Mouse (Mus musculus) urinary bladder, postnatal 14 days (tissue): ENCODE measurements around the gene Gpr139.
A peak's percentile ranks its signal among the peaks of the same experiment; 100 is the strongest.

ENCODE experiments used
- DNase-seq: peaks from one replicate; pipeline ENCODE4 v3.0.0; 2021; ENCODE audit warnings: low spot score

Gene Gpr139

DNA sequence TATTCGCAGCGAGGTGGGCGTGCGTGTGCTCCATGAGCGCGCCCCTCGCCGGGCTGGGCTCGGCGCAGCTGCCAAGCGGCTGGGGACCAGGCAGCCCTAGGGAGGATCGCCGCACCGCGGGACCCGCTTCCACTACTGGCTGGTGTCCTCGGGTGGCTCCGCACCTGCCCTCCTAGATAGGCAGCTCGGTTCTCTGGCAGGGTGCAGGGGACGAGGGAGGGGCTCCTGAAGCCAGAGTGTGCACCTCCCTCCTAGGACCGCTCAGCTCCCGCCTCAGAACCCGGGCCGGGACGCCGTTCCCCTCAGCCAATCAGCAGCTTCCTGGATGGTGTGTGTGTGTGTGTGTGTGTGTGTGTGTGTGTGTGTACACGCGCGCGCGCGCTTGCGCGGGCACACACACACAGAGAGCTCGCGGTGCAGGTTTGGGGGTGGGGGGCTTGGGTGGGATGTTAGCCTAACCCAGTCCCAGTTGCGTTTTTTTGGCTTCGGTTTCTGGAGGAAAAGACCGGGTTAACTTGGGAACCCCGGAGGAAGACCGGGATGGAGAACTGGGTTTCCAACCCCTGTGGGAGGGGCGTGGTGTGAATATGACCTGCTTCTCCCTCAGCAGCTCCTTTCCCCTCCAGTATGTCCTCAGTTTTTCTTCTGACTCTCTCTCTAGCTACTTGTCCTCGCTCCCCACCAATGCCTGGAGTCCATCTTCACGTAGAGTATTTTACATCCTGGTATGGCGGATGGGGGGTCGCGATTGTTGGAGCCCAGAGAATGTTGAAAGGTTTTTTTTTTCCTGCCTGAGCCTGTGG is at the start of gene Gpr139:
TSS of gene Gpr139 (minus strand) at position 263 of the 803 bp plus-strand sequence.
- DNase-seq: no peak

DNA sequence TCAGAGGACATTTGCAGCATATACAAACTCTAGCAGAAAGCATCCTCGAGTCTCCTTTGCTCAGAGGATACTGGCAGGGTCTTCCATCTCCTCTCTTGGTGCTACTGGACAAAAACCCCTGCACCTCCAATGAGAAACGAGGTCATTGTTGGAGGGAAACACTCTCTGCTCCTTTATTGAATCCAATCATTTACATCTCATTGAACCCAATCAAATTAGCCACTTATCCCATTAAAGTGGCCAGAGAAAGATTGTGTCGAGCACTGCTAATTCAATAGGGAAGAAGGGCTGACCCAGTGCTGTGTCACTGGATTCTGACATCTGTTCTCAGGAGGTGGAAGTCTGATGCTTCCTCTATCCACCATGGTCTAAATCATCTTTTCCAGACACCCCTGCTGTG is 46.6 kb upstream of the Gpr139 start:
- no peak for DNase-seq

DNA sequence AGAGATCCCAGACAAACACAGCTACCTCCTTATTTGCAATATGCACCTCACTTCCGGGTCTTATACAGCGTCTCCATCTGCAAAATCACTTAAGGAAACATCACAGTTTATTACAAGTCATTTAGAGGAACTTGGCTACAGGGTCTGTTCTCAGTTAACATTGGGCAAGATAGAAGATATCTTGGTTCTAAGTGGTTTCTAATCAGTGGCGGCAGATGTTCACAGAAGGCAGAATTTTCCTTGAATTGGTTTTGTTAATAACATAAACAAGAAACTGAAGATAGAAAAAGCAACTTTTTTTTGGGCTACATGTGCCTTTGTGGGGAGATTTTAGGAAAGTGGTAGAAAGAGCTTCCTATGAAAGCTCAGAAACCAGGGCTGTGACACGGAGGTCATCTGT is 38.3 kb upstream of the Gpr139 start:
- no peak for DNase-seq

DNA sequence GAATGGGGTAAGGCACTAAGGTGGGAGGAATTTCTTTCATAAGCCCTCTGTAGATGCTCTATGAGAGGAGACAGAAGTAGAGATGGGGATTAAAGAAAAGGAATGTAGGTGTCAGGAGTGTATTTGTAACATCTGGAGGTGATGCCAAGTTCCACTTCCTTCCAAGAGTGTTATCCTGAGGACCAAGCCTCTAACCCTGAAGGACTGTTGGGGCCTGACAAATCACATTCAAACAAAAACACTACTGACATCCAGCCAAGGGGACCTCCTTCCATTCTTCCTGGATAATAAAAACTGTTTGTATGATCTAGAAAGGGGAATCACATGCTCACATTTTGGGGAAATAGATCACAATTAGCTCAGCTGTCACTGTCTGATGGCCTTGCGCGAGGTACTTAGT is 34.7 kb upstream of the Gpr139 start:
- no peak for DNase-seq

DNA sequence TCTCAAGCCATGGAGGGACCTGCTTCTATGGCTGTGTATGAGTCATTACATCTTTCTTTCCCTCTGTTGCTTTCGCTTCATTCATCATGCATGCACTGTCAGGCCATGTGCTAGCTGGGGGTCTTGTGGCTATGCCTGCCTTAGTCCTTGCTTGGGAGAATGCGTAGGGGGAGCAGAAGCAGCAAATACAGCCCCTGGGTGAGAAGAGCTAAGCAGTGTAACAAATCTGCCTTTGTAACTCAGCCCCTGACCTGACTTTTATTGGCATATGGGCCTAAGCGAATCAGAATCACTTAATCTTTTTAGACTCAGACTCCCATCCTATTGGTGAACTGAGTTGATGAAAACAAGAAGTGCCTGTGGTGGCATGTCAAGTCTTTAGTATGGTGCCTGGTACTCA is 22.8 kb upstream of the Gpr139 start:
- no peak for DNase-seq

DNA sequence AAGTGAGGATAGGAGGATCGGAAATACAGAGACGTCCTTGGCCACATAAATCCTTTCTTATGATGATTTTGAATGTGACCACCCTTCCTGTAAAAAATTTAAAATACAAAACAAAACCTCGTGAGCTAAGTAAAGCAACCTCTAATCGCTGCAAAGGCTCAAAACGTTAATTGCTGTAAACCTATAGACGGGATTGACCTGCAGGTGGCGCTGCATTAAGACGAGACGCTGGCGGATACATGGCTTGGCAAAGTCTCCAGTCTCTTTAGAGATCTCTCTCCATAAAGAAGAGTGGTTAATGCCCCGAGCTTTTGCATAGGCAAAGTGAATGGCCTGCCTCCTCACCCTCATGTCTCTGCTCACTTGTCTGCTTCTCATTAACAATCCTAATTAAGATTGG is 2.0 kb upstream of the Gpr139 start:
- DNase-seq: no peak

DNA sequence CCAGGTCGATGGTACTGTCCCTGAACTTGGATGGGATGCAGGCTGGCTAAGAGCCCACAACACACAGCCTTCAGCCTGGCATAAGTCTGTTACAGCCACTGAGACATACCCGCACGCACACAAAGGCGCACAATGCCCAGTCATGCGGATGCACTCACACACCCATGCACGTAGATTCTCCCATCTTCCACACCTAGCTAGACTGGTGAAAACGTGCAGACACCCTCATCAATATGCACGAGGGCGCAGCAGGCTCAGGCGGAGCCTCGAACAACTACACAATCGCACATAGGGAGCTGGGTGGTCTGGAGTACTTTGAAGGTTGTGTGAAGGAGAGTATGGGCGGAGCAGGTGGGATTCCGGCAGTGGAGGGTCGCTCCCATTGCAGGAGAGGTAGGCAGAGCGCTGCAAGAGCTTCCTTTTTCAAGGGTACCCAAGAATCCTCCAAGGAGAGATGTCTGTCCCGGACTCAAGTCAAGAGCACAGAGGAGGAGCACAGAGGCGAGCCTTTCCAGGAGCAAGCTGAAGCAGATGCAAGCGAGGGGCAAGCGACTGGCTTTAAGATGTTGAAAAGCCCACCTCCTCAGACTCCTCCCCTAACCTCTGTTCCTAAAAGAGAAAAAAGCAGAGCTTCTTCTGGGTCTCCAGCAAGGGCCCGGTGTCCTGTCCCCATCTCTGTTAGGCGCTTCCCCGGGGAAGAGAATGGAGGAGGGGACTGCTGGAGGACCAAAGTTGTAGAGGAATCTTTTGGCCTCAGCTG is 958 bp upstream of the Gpr139 start:
- no peak for DNase-seq

DNA sequence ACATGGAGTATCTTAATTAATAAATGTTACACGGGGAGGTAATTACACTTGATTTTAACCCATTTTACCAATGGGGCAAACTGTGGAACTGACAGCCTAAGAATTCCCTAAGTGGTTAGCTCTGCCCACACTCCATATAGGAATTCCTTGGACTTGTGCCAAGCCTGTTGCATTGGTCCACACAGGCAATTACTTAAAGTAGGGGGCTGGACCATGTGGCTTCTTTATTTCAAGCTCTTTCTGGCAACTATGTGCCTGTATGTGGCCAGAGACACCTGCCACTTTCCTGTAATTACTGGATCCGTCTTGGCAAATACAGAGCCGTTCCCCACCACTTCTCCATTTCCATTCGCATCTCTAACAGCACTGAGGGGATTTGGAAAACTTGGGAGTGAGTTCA is 3.4 kb downstream of the Gpr139 start:
- no peak for DNase-seq

DNA sequence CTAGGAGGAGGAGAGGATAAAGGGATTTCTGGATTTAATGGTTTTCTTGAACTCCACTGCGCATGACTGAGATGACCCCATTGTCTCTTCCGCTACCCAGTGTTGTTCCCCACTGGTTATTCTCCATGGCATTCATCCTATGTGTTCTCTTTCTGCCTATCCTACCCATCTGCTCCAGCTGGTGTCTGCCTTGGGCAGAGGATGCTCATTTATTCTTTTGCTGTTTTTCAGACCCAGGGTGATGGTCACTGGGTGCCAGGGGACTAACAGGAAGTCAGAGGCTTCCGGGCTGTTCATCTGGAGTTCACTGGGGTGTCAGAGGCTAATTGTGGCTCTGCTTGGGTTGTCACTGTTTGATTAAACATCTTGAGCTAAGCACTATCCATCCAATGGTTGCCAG is 24.4 kb downstream of the Gpr139 start:
- DNase-seq: no peak

DNA sequence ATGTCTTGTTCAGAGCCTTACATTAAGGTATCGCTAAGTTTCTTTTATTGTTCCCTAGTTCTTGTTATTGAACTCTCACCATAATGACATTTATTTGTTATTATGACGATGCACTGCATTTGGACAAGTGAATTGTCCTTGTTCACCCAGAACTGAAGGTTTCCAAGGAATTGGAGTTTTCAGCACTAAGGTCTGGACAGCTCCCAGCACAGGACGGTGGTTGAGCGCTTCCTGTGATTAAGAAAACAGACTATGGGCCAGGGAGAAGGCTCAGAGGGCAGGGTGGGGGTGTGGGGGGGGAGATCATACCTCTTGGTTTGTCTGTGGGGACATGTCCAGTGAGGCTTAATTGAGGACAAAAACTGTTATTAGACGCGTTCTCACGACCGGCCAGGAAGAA is 72.6 kb downstream of the Gpr139 start:
- peak; percentile 27 for DNase-seq

DNA sequence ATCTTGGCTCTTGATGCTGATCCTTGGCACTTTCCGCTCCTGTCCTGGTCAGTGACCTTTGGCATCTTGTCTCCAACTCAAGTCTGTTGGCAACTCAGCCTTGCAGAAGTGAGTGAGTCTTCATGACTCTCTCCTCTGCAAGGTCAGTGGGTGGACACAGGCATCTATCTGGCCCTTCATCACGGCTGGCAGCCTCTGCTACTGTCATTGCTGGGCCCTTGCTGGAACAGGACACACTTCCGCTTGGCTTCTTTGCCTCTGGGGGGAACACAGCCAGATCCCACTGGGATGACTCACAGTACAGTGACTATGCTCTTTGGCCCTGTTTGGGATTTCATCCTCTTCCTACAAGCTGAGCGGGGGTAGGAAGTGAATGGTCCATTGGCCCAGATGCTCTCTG is 78.5 kb downstream of the Gpr139 start:
- no peak for DNase-seq

DNA sequence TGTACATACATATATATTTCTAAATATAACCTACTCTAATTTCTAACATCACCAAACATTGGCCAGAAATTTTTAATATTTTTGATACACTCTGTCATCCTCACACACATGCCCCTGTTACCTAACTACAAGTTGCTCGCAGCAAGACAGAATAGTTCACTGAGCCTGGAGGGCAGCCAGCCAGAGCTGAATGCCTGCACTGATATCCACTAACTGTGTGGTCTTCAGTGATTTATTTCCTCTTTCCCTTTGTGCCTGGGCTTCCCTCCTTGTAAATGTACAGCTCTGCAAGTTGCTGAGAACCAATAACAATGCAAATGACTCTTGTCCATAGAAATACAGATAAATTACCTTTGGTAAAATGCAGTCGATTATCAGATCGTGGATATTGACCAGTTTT is 87.8 kb downstream of the Gpr139 start:
- DNase-seq: no peak
